Comparison of ENCODE assay signal across 8 mouse cellular contexts in genomic region chr17:69120533-69121358, GRCm38 (mm10). TPM values are rescaled to one million over a fixed set of nuclear protein-coding genes. Genes with fewer than 3 reads are reported as not detected.
A peak's percentile ranks its signal among the peaks of the same experiment; 100 is the strongest.
DNase-seq lines count a peak whose midpoint lies in the region; ATAC-seq and TF ChIP-seq lines count a peak whose summit lies in the region.

No protein-coding gene starts in this region.

- peaks cover 4% of the 10 kb centered on the region; the same call in 1 of the 2 replicates for H3K27me3 ChIP-seq in heart, adult 2 months (ENCODE audit: control insufficient read depth, insufficient read depth, low read length)
- H3K27me3 ChIP-seq in heart, embryonic 16.5 days (ENCODE audit: control insufficient read depth, insufficient read depth, low read length), result no peaks in the 10 kb centered on the region
- peaks cover 26% of the 10 kb centered on the region for H3K27me3 ChIP-seq in liver, embryonic 12.5 days (replicated peaks)

- no peaks in the 10 kb centered on the region for H3K79me2 ChIP-seq in heart, adult 2 months (replicated peaks; ENCODE audit: control insufficient read depth, insufficient read depth, low read length)

- peak overlapping the region; percentile 80 for H3K4me2 ChIP-seq in heart, embryonic 16.5 days (ENCODE audit: low read depth, low read length)
- peak overlapping the region; percentile 46 for H3K4me2 ChIP-seq in liver, embryonic 12.5 days

- H3K36me3 ChIP-seq in heart, adult 2 months (ENCODE audit: control insufficient read depth, insufficient read depth, low read length), result no peaks in the 10 kb centered on the region
- H3K36me3 ChIP-seq in heart, embryonic 16.5 days (ENCODE audit: control insufficient read depth, insufficient read depth), result no peaks in the 10 kb centered on the region
- no peaks in the 10 kb centered on the region for H3K36me3 ChIP-seq in liver, embryonic 12.5 days

- peak; percentile 77 for DNase-seq in heart, adult 11 months
- DNase-seq in heart, adult 2 months, result no peak
- peak; percentile 40 for DNase-seq in cerebellum, adult 9-11 months
- DNase-seq in ovary, postnatal 14 days (ENCODE audit: low spot score), result no peak

- TF ChIP-seq CTCF in heart, adult 2 months (IDR thresholded peaks at IDR 0.05), result no peak
- no peak for TF ChIP-seq CTCF in olfactory bulb, adult 2 months (IDR thresholded peaks at IDR 0.05; ENCODE audit: insufficient read depth, low read depth, low read length)

- no peaks in the 10 kb centered on the region for H3K9me3 ChIP-seq in heart, embryonic 16.5 days (replicated peaks; ENCODE audit: control insufficient read depth, low read length)
- no peaks in the 10 kb centered on the region for H3K9me3 ChIP-seq in liver, embryonic 12.5 days (replicated peaks)

- ATAC-seq in heart, embryonic 16.5 days (replicated peaks; ENCODE audit: extremely low read depth, insufficient read depth, low FRiP score), result peak; percentile 77
- no peak; the same call in 1 of the 2 replicates for ATAC-seq in liver, embryonic 12.5 days
- ATAC-seq in megakaryocyte, adult 5-6 weeks (ENCODE audit: poor library complexity, severe bottlenecking), result no peak

- TF ChIP-seq EP300 in heart, adult 2 months (IDR thresholded peaks at IDR 0.05; ENCODE audit: insufficient read depth, low read depth, low read length), result no peak

- no peaks in the 10 kb centered on the region for H3K4me1 ChIP-seq in heart, adult 2 months (ENCODE audit: control insufficient read depth, insufficient read depth, low read length)
- H3K4me1 ChIP-seq in heart, embryonic 16.5 days (ENCODE audit: control insufficient read depth, insufficient read depth, low read length), result peaks cover 15% of the 10 kb centered on the region
- no peaks in the 10 kb centered on the region for H3K4me1 ChIP-seq in liver, embryonic 12.5 days
- H3K4me1 ChIP-seq in olfactory bulb, adult 2 months (ENCODE audit: control insufficient read depth, insufficient read depth, low read length), result peaks cover 6% of the 10 kb centered on the region

- no peak overlapping the region for H3K27ac ChIP-seq in heart, adult 2 months
- H3K27ac ChIP-seq in heart, embryonic 16.5 days (ENCODE audit: low read length), result peak overlapping the region; percentile 43; the same call in 1 of the 2 replicates
- no peak overlapping the region for H3K27ac ChIP-seq in liver, embryonic 12.5 days
- no peak overlapping the region for H3K27ac ChIP-seq in olfactory bulb, adult 2 months (ENCODE audit: insufficient read depth, low read depth, low read length)

- 5% methylated on average over 19 of the region's 19 CpGs for WGBS in heart, adult 2 months
- 4% methylated on average over 19 of the region's 19 CpGs for WGBS in heart, embryonic 16.5 days
- WGBS in liver, embryonic 12.5 days (ENCODE audit: insufficient replicate concordance), result 10% methylated on average over 19 of the region's 19 CpGs
- 7% methylated on average over 19 of the region's 19 CpGs for WGBS in olfactory bulb, adult 2 months

- intact Hi-C loops in heart, adult 2 months (cut with DNase I), result no loop called here

- H3K9ac ChIP-seq in heart, adult 2 months (ENCODE audit: low read depth, low read length), result no peak overlapping the region
- H3K9ac ChIP-seq in heart, embryonic 16.5 days (ENCODE audit: low read length), result peak overlapping the region; percentile 53
- H3K9ac ChIP-seq in liver, embryonic 12.5 days, result no peak overlapping the region

- no peak overlapping the region for H3K4me3 ChIP-seq in heart, adult 2 months
- peak overlapping the region; percentile 47 for H3K4me3 ChIP-seq in heart, embryonic 16.5 days (ENCODE audit: low read length)
- no peak overlapping the region for H3K4me3 ChIP-seq in liver, embryonic 12.5 days
- peak overlapping the region; percentile 23; the same call in 1 of the 2 replicates for H3K4me3 ChIP-seq in olfactory bulb, adult 2 months (ENCODE audit: insufficient read depth, low read depth, low read length)

- TF ChIP-seq POLR2A in heart, adult 2 months (IDR thresholded peaks at IDR 0.05; ENCODE audit: insufficient read depth, low read depth, low read length), result no peak
- no peak for TF ChIP-seq POLR2A in olfactory bulb, adult 2 months (IDR thresholded peaks at IDR 0.05; ENCODE audit: insufficient read depth, low read depth, low read length)

RNA-seq across cellular contexts. Expression of gene Epb41l3, which starts 45.3 kb away (rescaled TPM):
- total RNA-seq in heart, adult 2 months (2021), result 10 to 100 TPM; 13.5 TPM
- 3.0 and 6.4 TPM in 2 replicates for polyA plus RNA-seq in heart, adult 2 months (2012; rRNA removed)
- polyA plus RNA-seq in heart, embryonic 16.5 days (2015; fragmentation: Nextera tagmentation; extraction: Ambion mirVana), result 94.6 TPM in 2 replicates
- 13.2 and 15.6 TPM in 2 replicates for polyA plus RNA-seq in liver, embryonic 12.5 days (2016; fragmentation: Nextera tagmentation; extraction: Ambion mirVana)
- polyA plus RNA-seq in olfactory bulb, adult 2 months (2012; ENCODE audit: insufficient read depth, insufficient read length, low replicate concordance, missing spikeins), result 377 TPM in 1 of 2 replicates, not detected in the other
- 2.4 and 2.6 TPM in 2 replicates for total RNA-seq in megakaryocyte, adult 5-6 weeks (2015)
- total RNA-seq in megakaryocyte, adult 5-6 weeks (2017), result 0.70 and 3.9 TPM in 2 replicates

Comparison
In these comparisons a context has a peak if more than half of its experiments do, and no peak if none do; other contexts are left out.
1. DNase-seq: peak in heart, adult 11 months (single experiment) and cerebellum, adult 9-11 months (single experiment); none in heart, adult 2 months (0 of 2) and ovary, postnatal 14 days (single experiment).
2. H3K4me3 ChIP-seq: peak in heart, embryonic 16.5 days (single experiment) and olfactory bulb, adult 2 months (single experiment); none in heart, adult 2 months (single experiment) and liver, embryonic 12.5 days (single experiment).